ENCODE assay signal across 1 mouse cellular context in genomic region chr17:80220131-80220530, GRCm38 (mm10).
TF ChIP-seq lines count a peak whose summit lies in the region.

No protein-coding gene starts in this region.

TF ChIP-seq in MEL, 35 proteins besides CTCF, POLR2A, EP300 and RAD21:
- TF ChIP-seq POLR2AphosphoS2 (IDR thresholded peaks at IDR 0.05; ENCODE audit: low read length) (no peak), RCOR1 (IDR thresholded peaks at IDR 0.05; ENCODE audit: low read depth, low read length) (no peak), CHD1 (IDR thresholded peaks at IDR 0.05; ENCODE audit: low read depth, low read length) (no peak), POLR2AphosphoS5 (IDR thresholded peaks at IDR 0.05; ENCODE audit: borderline replicate concordance, low read depth, low read length) (no peak), TCF12 (IDR thresholded peaks at IDR 0.05; ENCODE audit: low read depth, low read length) (no peak), JUND (IDR thresholded peaks at IDR 0.05; ENCODE audit: low read depth, low read length) (no peak), GATA1 (IDR thresholded peaks at IDR 0.05; ENCODE audit: low read depth, low read length) (no peak), MEF2A (IDR thresholded peaks at IDR 0.05; ENCODE audit: extremely low read depth, insufficient replicate concordance, low read depth, low read length, poor library complexity, severe bottlenecking) (no peak), SMC3 (IDR thresholded peaks at IDR 0.05; ENCODE audit: low read depth, low read length) (no peak), CHD2 (IDR thresholded peaks at IDR 0.05; ENCODE audit: low read length) (no peak), ELF1 (IDR thresholded peaks at IDR 0.05; ENCODE audit: low read depth, low read length) (no peak), NELFE (IDR thresholded peaks at IDR 0.05; ENCODE audit: low read depth, low read length) (no peak)
